Mouse (Mus musculus) neural tube, embryonic 12.5 days (tissue): Measurements from ENCODE around the gene Ip6k3. TPM values are rescaled to one million over a fixed set of nuclear protein-coding genes. Genes with fewer than 3 reads are reported as not detected.

Experiments used
- ATAC-seq: fragments of 200-750 bp; cut with Nextera tagmentation; 2 replicates; pipeline ENCODE4 v1.8.0; 2017; ENCODE audit warnings: low read depth, mild to moderate bottlenecking, moderate TSS enrichment, moderate library complexity; ENCODE audit not compliant: low FRiP score
- H3K27ac ChIP-seq: fragments of 300-500 bp; sonication (generic); 2 replicates; pipeline ENCODE4 v1.5.1; 2016
- H3K27me3 ChIP-seq: fragments of 300-500 bp; sonication (generic); replicated peaks from 2 replicates; pipeline ENCODE4 v1.6.1; 2016; ENCODE audit warnings: mild to moderate bottlenecking
- H3K36me3 ChIP-seq: fragments of 300-500 bp; sonication (generic); 2 replicates; pipeline ENCODE4 v1.6.1; 2016; ENCODE audit warnings: mild to moderate bottlenecking
- H3K4me1 ChIP-seq: fragments of 300-500 bp; sonication (generic); 2 replicates; pipeline ENCODE4 v1.6.1; 2016
- H3K4me2 ChIP-seq: fragments of 300-500 bp; sonication (generic); replicated peaks from 2 replicates; pipeline ENCODE4 v1.6.1; 2016; ENCODE audit warnings: mild to moderate bottlenecking
- H3K4me3 ChIP-seq: fragments of 300-500 bp; sonication (generic); 2 replicates; pipeline ENCODE4 v1.5.1; 2016
- H3K9ac ChIP-seq: fragments of 300-500 bp; sonication (generic); 2 replicates; pipeline ENCODE4 v1.6.1; 2016; ENCODE audit warnings: mild to moderate bottlenecking
- H3K9me3 ChIP-seq: fragments of 300-500 bp; sonication (generic); 2 replicates; pipeline ENCODE4 v1.6.1; 2016; ENCODE audit warnings: mild to moderate bottlenecking
- WGBS: fragments of 180-500 bp; shearing (Covaris S2); methylation state at CpG from one replicate; pipeline ENCODE4 v1.1.7; 2016; 5-methylcytosine and 5-hydroxymethylcytosine counted together
- polyA plus RNA-seq: library from polyadenylated mRNA; unstranded; fragments of >200 nt; fragmentation: Nextera tagmentation; extraction: Ambion mirVana; gene quantifications from 2 replicates; pipeline ENCODE4 v1.2.1, GENCODE M21; 2016

Gene Ip6k3
- polyA plus RNA-seq, 1 experiment from 2014 or later: 0.18 TPM

DNA sequence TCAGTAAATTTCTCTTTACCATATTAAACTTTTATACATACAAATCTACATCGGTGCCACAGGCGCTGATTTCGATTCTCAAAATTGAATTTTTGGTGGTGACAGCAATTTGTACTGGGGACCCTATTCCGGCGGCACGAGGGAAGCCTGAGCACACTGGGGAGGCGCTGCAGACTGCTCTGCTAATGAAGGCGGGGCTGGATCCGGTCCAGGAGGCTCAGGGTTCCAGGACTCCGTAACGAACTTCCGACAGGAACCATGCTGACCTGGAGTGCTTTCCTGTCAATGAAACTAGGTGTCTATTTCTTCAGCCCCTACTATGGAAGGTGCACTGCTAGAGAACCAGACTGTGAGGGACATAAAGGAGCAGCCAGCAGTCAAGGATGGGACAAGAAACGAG lies 38.3 kb downstream of the Ip6k3 start:
- Histone ChIP-seq H3K9me3 (no peaks in the 10 kb centered on the region), H3K4me1 (peaks cover 55% of the 10 kb centered on the region), H3K4me2 (no peak overlapping the region), H3K36me3 (no peaks in the 10 kb centered on the region), H3K27ac (no peak overlapping the region), H3K9ac (no peak overlapping the region), H3K27me3 (no peaks in the 10 kb centered on the region), H3K4me3 (no peak overlapping the region)
- WGBS: 88% methylated on average over 13 of the region's 13 CpGs
- ATAC-seq: no peak

GRCm38 (mm10) chr17:27128189-27128588 lies 39.4 kb downstream of the Ip6k3 start:
- Histone ChIP-seq H3K4me3 (no peak overlapping the region), H3K27ac (no peak overlapping the region), H3K4me2 (no peak overlapping the region), H3K27me3 (no peaks in the 10 kb centered on the region), H3K9ac (no peak overlapping the region), H3K9me3 (no peaks in the 10 kb centered on the region), H3K36me3 (peaks cover 9% of the 10 kb centered on the region), H3K4me1 (peaks cover 55% of the 10 kb centered on the region)
- no peak for ATAC-seq
- WGBS: 95% methylated on average over 5 of the region's 5 CpGs

GRCm38 (mm10) chr17:27126974-27127373 lies 40.6 kb downstream of the Ip6k3 start:
- Histone ChIP-seq H3K9ac (no peak overlapping the region), H3K27me3 (no peaks in the 10 kb centered on the region; the same call in 1 of the 2 replicates), H3K36me3 (peaks cover 21% of the 10 kb centered on the region), H3K9me3 (no peaks in the 10 kb centered on the region), H3K4me2 (no peak overlapping the region), H3K4me1 (peaks cover 44% of the 10 kb centered on the region), H3K4me3 (no peak overlapping the region), H3K27ac (no peak overlapping the region)
- ATAC-seq: no peak
- 85% methylated on average over 10 of the region's 10 CpGs for WGBS

DNA sequence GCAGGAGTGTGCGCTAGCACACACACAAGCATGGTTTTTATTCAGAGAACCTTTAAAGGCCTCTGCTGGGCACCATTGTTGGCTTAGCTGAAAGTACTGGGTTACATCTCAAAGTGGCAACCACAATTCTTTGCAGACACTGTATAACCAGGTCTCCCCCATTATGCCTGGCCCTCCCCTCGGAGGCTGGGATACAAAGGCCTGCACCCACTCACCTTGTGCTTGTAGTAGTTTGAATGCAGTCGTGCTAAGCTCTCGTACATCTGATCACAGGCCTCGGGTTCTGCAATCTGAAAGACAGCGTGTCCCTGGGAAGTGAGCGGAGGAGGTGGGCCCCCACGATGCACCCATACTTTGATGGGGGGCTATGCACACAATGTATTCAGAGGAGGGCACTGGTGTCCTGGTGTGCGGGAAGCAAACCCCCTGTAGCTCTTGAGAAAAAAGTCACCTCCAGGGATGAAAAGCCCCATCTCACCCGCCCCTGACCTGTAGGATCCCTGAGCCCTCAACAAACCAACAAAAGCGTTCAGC lies 41.9 kb downstream of the Ip6k3 start:
- peaks cover 41% of the 10 kb centered on the region for H3K4me1 ChIP-seq
- ATAC-seq: no peak
- no peak overlapping the region for H3K4me3 ChIP-seq
- no peak overlapping the region for H3K4me2 ChIP-seq
- H3K36me3 ChIP-seq: peaks cover 26% of the 10 kb centered on the region
- H3K9ac ChIP-seq: no peak overlapping the region
- H3K27ac ChIP-seq: no peak overlapping the region
- H3K9me3 ChIP-seq: no peaks in the 10 kb centered on the region
- WGBS: 88% methylated on average over 11 of the region's 11 CpGs
- no peaks in the 10 kb centered on the region; the same call in 1 of the 2 replicates for H3K27me3 ChIP-seq

DNA sequence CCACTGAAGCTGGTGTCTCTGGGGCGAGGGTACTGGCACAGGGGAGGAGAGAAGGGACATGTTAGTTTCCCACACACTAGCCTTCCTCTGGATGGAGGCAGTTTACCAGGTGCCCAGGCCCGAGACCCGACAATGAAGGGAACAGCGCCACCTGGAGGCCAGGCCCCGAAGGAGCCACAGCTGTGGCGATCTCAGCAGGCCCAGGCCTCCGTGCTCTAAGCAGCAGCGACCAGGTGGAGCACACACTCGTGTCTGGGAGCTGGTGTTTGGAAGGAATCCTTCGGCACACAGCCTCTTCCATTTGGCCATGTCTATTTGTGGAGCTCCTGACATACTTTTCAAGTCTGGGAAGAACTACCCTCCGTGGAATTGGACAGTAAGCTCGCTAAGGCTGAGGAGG lies 42.4 kb downstream of the Ip6k3 start:
- 31% methylated on average over 12 of the region's 12 CpGs for WGBS

DNA sequence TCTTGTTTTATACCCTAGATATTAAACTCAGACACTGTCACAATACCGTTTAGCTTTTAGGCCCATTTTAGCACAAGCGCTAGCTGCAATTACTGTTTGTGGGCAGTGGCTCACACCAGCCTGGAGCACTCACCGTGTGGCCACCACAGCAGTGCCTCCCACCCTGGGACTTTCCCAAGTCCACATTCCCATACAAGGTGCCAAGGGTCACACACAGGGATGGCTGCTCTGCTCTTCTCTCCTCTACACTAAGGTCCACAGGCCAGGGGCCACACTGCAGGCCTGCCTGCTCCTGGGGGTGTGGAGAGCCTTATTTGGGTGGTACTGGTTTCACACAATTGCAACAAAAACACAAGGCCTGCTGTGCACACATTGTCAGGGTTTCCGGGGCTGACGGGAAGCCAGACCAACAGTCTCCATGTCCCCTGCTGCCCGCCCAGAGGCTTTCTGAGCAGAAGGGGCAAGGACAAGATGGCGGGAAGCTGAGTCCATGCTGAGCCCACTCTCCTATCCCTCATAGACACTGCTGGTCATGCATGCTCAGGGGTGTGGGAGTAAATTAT lies 43.7 kb downstream of the Ip6k3 start:
- ATAC-seq: no peak
- Histone ChIP-seq H3K4me1 (peaks cover 41% of the 10 kb centered on the region), H3K27me3 (no peaks in the 10 kb centered on the region; the same call in 1 of the 2 replicates), H3K27ac (no peak overlapping the region), H3K9me3 (no peaks in the 10 kb centered on the region), H3K9ac (no peak overlapping the region), H3K4me2 (no peak overlapping the region), H3K36me3 (peaks cover 26% of the 10 kb centered on the region), H3K4me3 (no peak overlapping the region)
- 81% methylated on average over 7 of the region's 7 CpGs for WGBS

More for the DNA sequence above, 42.4 kb downstream of the Ip6k3 start:
- no peaks in the 10 kb centered on the region for H3K9me3 ChIP-seq
- no peaks in the 10 kb centered on the region; the same call in 1 of the 2 replicates for H3K27me3 ChIP-seq
- no peak overlapping the region for H3K4me2 ChIP-seq
- H3K4me3 ChIP-seq: no peak overlapping the region
- peaks cover 26% of the 10 kb centered on the region for H3K36me3 ChIP-seq
- peaks cover 40% of the 10 kb centered on the region for H3K4me1 ChIP-seq
- H3K9ac ChIP-seq: no peak overlapping the region
- no peak for ATAC-seq
- no peak overlapping the region for H3K27ac ChIP-seq

GRCm38 (mm10) chr17:27123103-27123502 lies 44.5 kb downstream of the Ip6k3 start:
- WGBS: 96% methylated on average over 2 of the region's 2 CpGs
- H3K4me1 ChIP-seq: peaks cover 38% of the 10 kb centered on the region

GRCm38 (mm10) chr17:27122701-27123100 lies 44.9 kb downstream of the Ip6k3 start:
- peaks cover 26% of the 10 kb centered on the region for H3K36me3 ChIP-seq
- ATAC-seq: no peak
- H3K9ac ChIP-seq: no peak overlapping the region
- H3K4me3 ChIP-seq: no peak overlapping the region
- H3K4me1 ChIP-seq: peaks cover 34% of the 10 kb centered on the region
- H3K27me3 ChIP-seq: no peaks in the 10 kb centered on the region; the same call in 1 of the 2 replicates
- no peak overlapping the region for H3K27ac ChIP-seq
- no peak overlapping the region for H3K4me2 ChIP-seq
- no peaks in the 10 kb centered on the region for H3K9me3 ChIP-seq
- 86% methylated on average over 11 of the region's 11 CpGs for WGBS

More at GRCm38 (mm10) chr17:27123103-27123502, 44.5 kb downstream of the Ip6k3 start:
- no peak overlapping the region for H3K27ac ChIP-seq
- no peak for ATAC-seq
- no peaks in the 10 kb centered on the region for H3K9me3 ChIP-seq
- H3K9ac ChIP-seq: no peak overlapping the region
- no peak overlapping the region for H3K4me3 ChIP-seq
- peaks cover 26% of the 10 kb centered on the region for H3K36me3 ChIP-seq
- H3K27me3 ChIP-seq: no peaks in the 10 kb centered on the region; the same call in 1 of the 2 replicates
- H3K4me2 ChIP-seq: no peak overlapping the region

GRCm38 (mm10) chr17:27121781-27122180 lies 45.8 kb downstream of the Ip6k3 start:
- Histone ChIP-seq H3K27me3 (no peaks in the 10 kb centered on the region; the same call in 1 of the 2 replicates), H3K4me1 (peaks cover 27% of the 10 kb centered on the region), H3K27ac (no peak overlapping the region), H3K4me3 (no peak overlapping the region), H3K9ac (no peak overlapping the region), H3K4me2 (no peak overlapping the region), H3K9me3 (0 out of 2 replicates have a peak, but pooled peaks cover 4% of the 10 kb centered on the region), H3K36me3 (peaks cover 26% of the 10 kb centered on the region)
- no peak for ATAC-seq
- WGBS: 72% methylated on average over 7 of the region's 7 CpGs

GRCm38 (mm10) chr17:27121266-27121665 lies 46.3 kb downstream of the Ip6k3 start:
- peak overlapping the region; percentile 29; the same call in 1 of the 2 replicates for H3K4me2 ChIP-seq
- WGBS: 46% methylated on average over 14 of the region's 14 CpGs
- no peak overlapping the region for H3K4me3 ChIP-seq

DNA sequence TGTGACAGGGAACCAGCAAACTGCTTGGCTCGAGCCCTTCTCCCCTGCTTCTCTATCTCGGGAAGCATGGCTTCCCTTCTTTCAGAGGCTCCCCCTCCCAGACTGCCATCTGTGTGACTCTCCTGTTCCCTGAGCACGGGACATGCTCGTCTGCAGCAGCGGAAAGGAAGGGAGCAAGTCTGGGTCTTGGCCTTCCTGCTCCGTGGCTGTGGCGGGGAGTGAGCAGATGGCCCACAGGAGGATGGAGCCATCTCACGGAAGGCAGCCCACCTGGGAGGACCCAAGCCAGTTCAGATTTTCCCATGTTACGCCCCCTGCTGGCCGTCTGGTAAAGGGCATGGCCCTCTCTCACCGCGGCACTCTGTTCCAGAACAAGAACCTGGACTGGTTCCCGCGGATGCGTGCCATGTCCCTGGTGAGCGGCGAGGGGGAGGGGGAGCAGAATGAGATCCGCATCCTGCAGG lies 47.0 kb downstream of the Ip6k3 start:
- ATAC-seq: no peak
- H3K4me2 ChIP-seq: peak overlapping the region; percentile 29; the same call in 1 of the 2 replicates
- no peak overlapping the region for H3K4me3 ChIP-seq
- no peaks in the 10 kb centered on the region; the same call in 1 of the 2 replicates for H3K27me3 ChIP-seq
- H3K9me3 ChIP-seq: 0 out of 2 replicates have a peak, but pooled peaks cover 4% of the 10 kb centered on the region
- H3K36me3 ChIP-seq: peaks cover 26% of the 10 kb centered on the region
- no peak overlapping the region for H3K27ac ChIP-seq
- 9% methylated on average over 18 of the region's 18 CpGs for WGBS
- H3K4me1 ChIP-seq: peaks cover 26% of the 10 kb centered on the region
- H3K9ac ChIP-seq: no peak overlapping the region

More at GRCm38 (mm10) chr17:27121266-27121665, 46.3 kb downstream of the Ip6k3 start:
- Histone ChIP-seq H3K36me3 (peaks cover 26% of the 10 kb centered on the region), H3K27ac (no peak overlapping the region), H3K4me1 (peaks cover 26% of the 10 kb centered on the region), H3K27me3 (no peaks in the 10 kb centered on the region; the same call in 1 of the 2 replicates), H3K9ac (no peak overlapping the region), H3K9me3 (0 out of 2 replicates have a peak, but pooled peaks cover 4% of the 10 kb centered on the region)
- no peak for ATAC-seq

DNA sequence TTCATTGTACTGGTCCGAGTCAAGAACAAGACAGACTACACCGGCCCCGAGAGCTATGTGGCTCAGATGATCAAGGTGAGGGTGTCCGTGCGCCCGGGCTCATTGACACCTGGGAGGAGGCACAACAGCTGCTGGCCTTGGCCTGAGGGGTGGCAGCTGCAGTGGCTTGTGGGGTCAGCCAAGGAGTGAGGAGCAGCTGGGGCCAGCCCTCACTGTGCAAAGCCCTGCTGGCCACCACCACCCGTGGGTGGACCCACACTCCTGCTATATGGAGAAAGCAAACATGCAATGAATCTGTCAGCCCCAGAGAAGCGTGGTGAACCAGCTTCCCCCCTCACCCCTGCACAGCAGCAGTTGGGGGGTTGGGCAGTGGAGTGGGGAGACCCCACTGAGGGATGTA lies 47.6 kb downstream of the Ip6k3 start:
- H3K27ac ChIP-seq: no peak overlapping the region
- H3K9me3 ChIP-seq: 0 out of 2 replicates have a peak, but pooled peaks cover 4% of the 10 kb centered on the region
- H3K9ac ChIP-seq: no peak overlapping the region
- WGBS: 67% methylated on average over 8 of the region's 8 CpGs
- no peak for ATAC-seq
- H3K27me3 ChIP-seq: no peaks in the 10 kb centered on the region; the same call in 1 of the 2 replicates
- peaks cover 26% of the 10 kb centered on the region for H3K36me3 ChIP-seq
- H3K4me3 ChIP-seq: no peak overlapping the region
- no peak overlapping the region for H3K4me2 ChIP-seq
- H3K4me1 ChIP-seq: peaks cover 21% of the 10 kb centered on the region
